Mouse (Mus musculus): ENCODE measurements around the gene Pigyl. TPM values are rescaled to one million over a fixed set of nuclear protein-coding genes. Genes with fewer than 3 reads are reported as not detected.

Gene Pigyl
- total RNA-seq, 2 experiments from 2014 or later: 22.3 to 49.5 TPM

GRCm38 (mm10) chr9:22167751-22168150 lies 11.1 kb downstream of the Pigyl start:
- ATAC-seq (replicated peaks; ENCODE audit: low FRiP score, low TSS enrichment, poor library complexity, severe bottlenecking): no peak

- no peak for ATAC-seq (replicated peaks; ENCODE audit: low FRiP score, low TSS enrichment, poor library complexity, severe bottlenecking)
Measured at GRCm38 (mm10) chr9:22169327-22169726, 12.7 kb downstream of the Pigyl start.

GRCm38 (mm10) chr9:22172318-22172717 lies 15.7 kb downstream of the Pigyl start:
- ATAC-seq (replicated peaks; ENCODE audit: low FRiP score, low TSS enrichment, poor library complexity, severe bottlenecking): no peak

GRCm38 (mm10) chr9:22188025-22188611 lies 31.5 kb downstream of the Pigyl start, which contains the start of gene Zfp872:
Gene Zfp872 (plus strand): TSS chr9:22188090.
- ATAC-seq (replicated peaks; ENCODE audit: low FRiP score, low TSS enrichment, poor library complexity, severe bottlenecking): no peak

- no peak for ATAC-seq (replicated peaks; ENCODE audit: low FRiP score, low TSS enrichment, poor library complexity, severe bottlenecking)
Measured at GRCm38 (mm10) chr9:22196412-22196811, 39.8 kb downstream of the Pigyl start.

Other genes with a start within 250 kb of the Pigyl start
- gene Rab3d, start 238.7 kb upstream of the Pigyl start, total RNA-seq (2014; fragmentation: Nextera tagmentation): 4.9 and 8.7 TPM in 2 replicates
- 8.1 and 8.6 TPM in 2 replicates for gene Rab3d, start 238.7 kb upstream of the Pigyl start, total RNA-seq (2017)
- not detected in 2 replicates for gene Ccdc159, start 229.4 kb upstream of the Pigyl start, total RNA-seq (2014; fragmentation: Nextera tagmentation)
- 0.46 TPM in 1 of 2 replicates, not detected in the other for gene Ccdc159, start 229.4 kb upstream of the Pigyl start, total RNA-seq (2017)
- 9.1 and 11.4 TPM in 2 replicates for gene Tmem205, start 229.3 kb upstream of the Pigyl start, total RNA-seq (2014; fragmentation: Nextera tagmentation)
- gene Tmem205, start 229.3 kb upstream of the Pigyl start, total RNA-seq (2017): 4.1 and 8.5 TPM in 2 replicates
- not detected in 2 replicates for gene Plppr2, start 219.8 kb upstream of the Pigyl start, total RNA-seq (2014; fragmentation: Nextera tagmentation)
- not detected in 2 replicates for gene Plppr2, start 219.8 kb upstream of the Pigyl start, total RNA-seq (2017)
- gene Swsap1, start 201.1 kb upstream of the Pigyl start, total RNA-seq (2014; fragmentation: Nextera tagmentation): 4.1 and 9.1 TPM in 2 replicates
- gene Swsap1, start 201.1 kb upstream of the Pigyl start, total RNA-seq (2017): 1.2 and 4.8 TPM in 2 replicates
- 109 and 131 TPM in 2 replicates for gene Epor, start 193.3 kb upstream of the Pigyl start, total RNA-seq (2014; fragmentation: Nextera tagmentation)
- gene Epor, start 193.3 kb upstream of the Pigyl start, total RNA-seq (2017): 35.2 and 48.6 TPM in 2 replicates
- not detected in 2 replicates for gene Rgl3, start 167.4 kb upstream of the Pigyl start, total RNA-seq (2014; fragmentation: Nextera tagmentation)
- not detected in 2 replicates for gene Rgl3, start 167.4 kb upstream of the Pigyl start, total RNA-seq (2017)
- 1.2 TPM in 1 of 2 replicates, not detected in the other for gene Ccdc151, start 154.2 kb upstream of the Pigyl start, total RNA-seq (2014; fragmentation: Nextera tagmentation)
- not detected in 2 replicates for gene Ccdc151, start 154.2 kb upstream of the Pigyl start, total RNA-seq (2017)
- 45.7 and 56.7 TPM in 2 replicates for gene Prkcsh, start 154.0 kb upstream of the Pigyl start, total RNA-seq (2014; fragmentation: Nextera tagmentation)
- 102 and 107 TPM in 2 replicates for gene Prkcsh, start 154.0 kb upstream of the Pigyl start, total RNA-seq (2017)
- gene Elavl3, start 104.8 kb upstream of the Pigyl start, total RNA-seq (2014; fragmentation: Nextera tagmentation): not detected in 2 replicates
- not detected in 2 replicates for gene Elavl3, start 104.8 kb upstream of the Pigyl start, total RNA-seq (2017)
- not detected in 2 replicates for gene Gm49318, start 85.6 kb upstream of the Pigyl start, total RNA-seq (2014; fragmentation: Nextera tagmentation)
- not detected in 2 replicates for gene Gm49318, start 85.6 kb upstream of the Pigyl start, total RNA-seq (2017)
- 10.0 and 11.0 TPM in 2 replicates for gene Zfp653, start 85.5 kb upstream of the Pigyl start, total RNA-seq (2014; fragmentation: Nextera tagmentation)
- 4.2 and 9.0 TPM in 2 replicates for gene Zfp653, start 85.5 kb upstream of the Pigyl start, total RNA-seq (2017)
- 35.7 and 37.0 TPM in 2 replicates for gene Ecsit, start 71.4 kb upstream of the Pigyl start, total RNA-seq (2014; fragmentation: Nextera tagmentation)
- gene Ecsit, start 71.4 kb upstream of the Pigyl start, total RNA-seq (2017): 18.6 and 36.6 TPM in 2 replicates
- not detected in 2 replicates for gene Cnn1, start 57.6 kb upstream of the Pigyl start, total RNA-seq (2014; fragmentation: Nextera tagmentation)
- 0.19 TPM in 1 of 2 replicates, not detected in the other for gene Cnn1, start 57.6 kb upstream of the Pigyl start, total RNA-seq (2017)
- gene Elof1, start 39.7 kb upstream of the Pigyl start, total RNA-seq (2014; fragmentation: Nextera tagmentation): 95.3 and 98.7 TPM in 2 replicates
- 31.1 and 51.7 TPM in 2 replicates for gene Elof1, start 39.7 kb upstream of the Pigyl start, total RNA-seq (2017)
- 11.3 and 19.4 TPM in 2 replicates for gene Acp5, start 21.1 kb upstream of the Pigyl start, total RNA-seq (2014; fragmentation: Nextera tagmentation)
- 2.2 and 6.5 TPM in 2 replicates for gene Acp5, start 21.1 kb upstream of the Pigyl start, total RNA-seq (2017)
- gene Zfp872, start 31.2 kb downstream of the Pigyl start, total RNA-seq (2014; fragmentation: Nextera tagmentation): not detected in 2 replicates
- not detected in 2 replicates for gene Zfp872, start 31.2 kb downstream of the Pigyl start, total RNA-seq (2017)
- 50.6 and 53.6 TPM in 2 replicates for gene Zfp809, start 68.9 kb downstream of the Pigyl start, total RNA-seq (2014; fragmentation: Nextera tagmentation)
- 34.1 and 44.6 TPM in 2 replicates for gene Zfp809, start 68.9 kb downstream of the Pigyl start, total RNA-seq (2017)
- gene Zfp599, start 103.0 kb downstream of the Pigyl start, total RNA-seq (2014; fragmentation: Nextera tagmentation): 6.2 and 6.3 TPM in 2 replicates
- gene Zfp599, start 103.0 kb downstream of the Pigyl start, total RNA-seq (2017): 6.7 and 13.7 TPM in 2 replicates
- 9.7 and 13.3 TPM in 2 replicates for gene Zfp810, start 150.8 kb downstream of the Pigyl start, total RNA-seq (2014; fragmentation: Nextera tagmentation)
- gene Zfp810, start 150.8 kb downstream of the Pigyl start, total RNA-seq (2017): 5.6 and 6.3 TPM in 2 replicates
- gene Anln, start 232.3 kb downstream of the Pigyl start, total RNA-seq (2014; fragmentation: Nextera tagmentation): 79.4 and 93.1 TPM in 2 replicates
- 59.5 and 67.9 TPM in 2 replicates for gene Anln, start 232.3 kb downstream of the Pigyl start, total RNA-seq (2017)

Data from megakaryocyte-erythroid progenitor cell, adult 5-6 weeks (primary cell).